Mouse (Mus musculus) fat pad, adult 2 months (tissue): ENCODE measurements around the gene 4931428F04Rik.

Source experiments
- DNase-seq: peaks from one replicate; pipeline ENCODE4 v3.0.0-alpha.2; 2011; ENCODE audit warnings: low read depth, low spot score; ENCODE audit errors: extremely low read depth

4931428F04Rik gene

GRCm38 (mm10) chr8:105289805-105290460 is at the start of gene 4931428F04Rik:
Gene 4931428F04Rik, minus strand, starts transcription at chr8:105289864.
- no peak for DNase-seq

DNA sequence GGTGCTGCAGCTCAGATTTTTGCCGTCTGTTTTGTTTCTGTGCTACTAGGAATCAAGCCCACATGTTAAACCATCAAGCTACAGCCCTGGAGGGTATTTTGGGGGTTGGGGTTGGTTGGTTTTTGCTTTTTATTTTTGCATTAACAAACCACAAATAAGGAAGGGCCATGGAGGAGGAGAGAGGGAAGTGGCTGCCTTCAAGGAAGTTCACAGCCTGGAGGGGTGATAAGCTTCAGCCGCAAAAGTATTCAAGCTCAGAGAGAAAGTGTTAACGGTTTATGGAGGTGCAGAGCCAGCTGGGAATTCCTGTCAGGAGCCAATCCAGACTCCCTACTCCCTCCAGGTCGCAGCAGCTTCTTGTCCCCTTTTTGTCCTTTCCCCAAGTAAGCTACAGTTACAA is 49.3 kb upstream of the 4931428F04Rik start:
- no peak for DNase-seq

- no peak for DNase-seq
Measured at GRCm38 (mm10) chr8:105336373-105337130, 46.9 kb upstream of the 4931428F04Rik start.

DNA sequence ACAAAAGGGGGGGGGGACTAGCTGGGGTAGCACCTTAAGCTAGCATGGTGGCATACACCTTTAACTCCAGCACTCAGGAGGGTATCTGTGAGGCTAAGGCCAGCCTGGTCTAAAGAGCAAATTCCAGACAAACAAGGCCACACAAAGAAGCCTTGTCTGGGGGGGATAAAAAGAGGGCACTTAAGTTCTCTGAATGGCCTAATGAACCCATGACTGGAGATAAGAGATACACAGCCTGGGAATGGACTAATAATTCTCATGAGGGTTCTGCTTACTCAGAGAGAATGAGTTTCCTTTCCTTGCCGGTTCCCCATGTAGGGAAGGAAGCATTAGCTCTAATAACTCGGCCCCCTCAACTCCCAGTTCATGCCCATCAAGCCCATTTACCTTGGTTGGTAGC is 42.9 kb upstream of the 4931428F04Rik start:
- no peak for DNase-seq

- no peak for DNase-seq
Measured at GRCm38 (mm10) chr8:105331931-105332330, 42.3 kb upstream of the 4931428F04Rik start.

DNA sequence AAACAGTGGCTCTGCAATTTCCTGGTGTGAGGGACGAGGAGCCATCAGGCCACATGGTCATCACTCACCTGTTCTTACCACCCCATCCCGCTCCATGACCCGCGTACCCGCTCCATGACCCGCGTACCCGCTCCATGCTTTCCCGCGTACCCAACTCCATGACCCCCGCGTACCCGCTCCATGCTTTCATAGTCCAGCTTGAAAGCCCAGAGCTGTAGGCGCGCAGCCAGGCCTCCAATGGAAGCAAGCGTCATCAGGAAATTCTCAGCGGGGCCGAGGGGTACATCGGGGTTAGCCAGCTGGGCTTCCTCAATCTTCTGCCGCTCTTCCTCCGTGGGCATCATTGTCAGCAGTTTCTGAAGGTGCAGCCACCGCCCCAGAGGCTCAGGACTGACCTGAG is 41.8 kb upstream of the 4931428F04Rik start:
- no peak for DNase-seq

GRCm38 (mm10) chr8:105330325-105330724 is 40.7 kb upstream of the 4931428F04Rik start:
- no peak for DNase-seq

DNA sequence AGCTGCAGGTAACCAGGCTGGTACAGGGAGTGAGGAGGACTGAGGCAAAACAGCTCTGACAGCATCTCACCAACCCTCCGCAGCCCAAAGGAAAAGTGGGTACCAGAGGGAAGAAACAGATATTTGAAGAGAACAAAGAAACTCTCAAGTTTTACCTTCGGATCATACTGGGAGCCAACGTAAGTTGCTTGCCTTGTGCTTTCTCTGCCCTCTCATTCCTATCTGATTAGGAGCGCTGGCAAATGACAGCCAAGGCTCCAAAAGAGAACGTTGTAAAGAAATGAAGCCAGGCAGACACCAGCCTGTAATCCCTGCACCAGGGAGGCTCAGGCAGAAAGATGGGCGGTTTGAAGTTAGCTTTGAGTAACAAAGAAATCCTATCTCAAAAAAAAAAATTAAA is 37.3 kb upstream of the 4931428F04Rik start:
- DNase-seq: no peak

DNA sequence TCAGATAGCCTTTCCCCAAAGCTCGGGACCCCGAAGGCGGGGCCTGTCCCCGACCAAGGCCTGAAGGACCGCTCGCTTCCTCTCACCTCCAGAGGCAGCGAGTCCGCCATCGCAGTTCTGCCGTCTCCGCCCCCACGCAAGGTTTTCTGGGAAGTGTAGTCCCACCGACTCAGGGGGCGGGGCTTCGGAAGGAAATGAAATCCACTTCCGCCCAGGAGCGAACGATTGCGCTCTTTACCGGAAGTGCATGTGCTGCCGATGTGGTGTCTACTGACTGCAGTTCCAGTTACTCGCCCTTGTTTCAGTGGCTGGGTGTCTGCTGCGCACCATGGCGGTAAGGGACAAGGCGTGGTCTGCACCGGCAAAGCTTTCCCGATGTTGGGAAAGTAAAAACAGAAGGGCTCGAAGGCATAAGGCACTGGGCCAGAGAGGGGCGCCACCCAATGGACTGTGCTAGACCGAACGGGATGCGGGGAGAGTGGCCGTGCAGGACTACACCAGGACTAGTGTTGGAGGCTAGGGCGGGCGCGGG is 36.5 kb upstream of the 4931428F04Rik start, which contains the start of the genes Lrrc29 and Tmem208:
Gene Lrrc29 (minus strand): TSS at position 138 of the 532 bp plus-strand sequence.
Gene Tmem208 (plus strand): TSS at position 214 of the 532 bp plus-strand sequence.
- no peak for DNase-seq

DNA sequence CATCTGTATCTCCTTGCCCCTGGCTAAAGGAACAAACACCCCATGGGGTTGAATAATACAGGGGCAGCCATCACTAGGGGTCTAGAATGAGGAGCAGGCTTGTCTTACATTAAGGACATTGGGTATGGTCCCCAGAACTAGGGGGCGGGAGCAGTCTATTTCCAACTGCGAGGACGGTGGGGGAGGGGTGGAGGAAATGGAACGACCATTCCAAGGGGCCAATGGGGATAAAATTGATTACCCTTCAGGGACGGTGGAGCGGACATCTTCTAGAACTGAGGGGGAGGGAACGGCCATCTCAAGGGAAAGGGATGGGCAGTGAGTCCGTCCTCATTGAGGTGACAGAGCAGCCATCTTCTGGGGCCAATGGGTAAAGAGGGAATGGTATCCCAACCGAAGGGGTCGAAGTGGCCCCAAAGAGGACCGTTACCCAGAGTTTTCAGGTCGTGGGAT is 36.0 kb upstream of the 4931428F04Rik start:
- no peak for DNase-seq

DNA sequence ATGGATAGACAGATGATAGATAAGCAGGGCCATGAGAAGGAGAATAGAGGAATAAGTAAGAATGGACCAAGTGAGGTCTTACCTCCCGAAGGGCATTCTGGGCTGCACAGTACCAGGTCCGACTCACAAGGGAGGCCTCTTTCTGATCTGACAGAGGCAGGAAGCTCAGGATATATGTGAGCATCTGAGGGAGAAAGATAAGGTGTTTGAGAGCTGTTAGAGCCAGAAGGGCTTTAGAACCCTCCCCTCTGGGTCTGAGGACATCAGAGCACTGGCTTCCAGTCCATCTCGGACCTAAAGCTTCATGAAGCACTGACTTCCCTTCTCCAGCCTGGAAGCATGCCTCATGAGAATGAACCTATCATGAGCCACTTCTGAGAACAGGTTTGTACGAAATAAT is 33.5 kb upstream of the 4931428F04Rik start:
- no peak for DNase-seq

DNA sequence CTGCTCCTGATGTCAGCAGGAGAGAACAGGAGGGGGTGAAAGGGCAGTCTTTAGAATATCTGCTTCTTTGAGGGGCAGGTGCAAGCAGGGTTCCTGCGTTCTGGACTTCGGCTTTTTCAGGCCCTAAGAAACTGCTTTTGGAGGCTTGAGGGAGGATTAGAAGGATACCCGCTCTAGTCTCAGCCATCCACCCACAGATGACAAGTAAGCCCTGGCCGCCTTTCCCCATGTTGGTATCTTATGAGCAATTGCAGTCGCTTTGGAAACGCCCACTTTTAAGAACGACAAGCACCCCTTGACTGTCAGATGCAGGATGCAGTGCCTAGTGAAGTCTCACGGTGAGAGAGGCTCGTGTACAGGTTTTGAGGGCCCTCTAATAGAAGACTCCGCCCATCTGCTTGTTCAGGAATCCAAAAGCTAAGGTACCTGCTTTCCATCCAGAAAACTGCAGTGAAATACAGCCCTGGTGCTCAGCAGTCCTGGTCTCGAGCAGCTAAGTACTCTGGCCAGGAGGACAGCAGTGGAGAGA is 29.1 kb upstream of the 4931428F04Rik start:
- DNase-seq: no peak

GRCm38 (mm10) chr8:105317941-105318340 is 28.3 kb upstream of the 4931428F04Rik start:
- DNase-seq: no peak

DNA sequence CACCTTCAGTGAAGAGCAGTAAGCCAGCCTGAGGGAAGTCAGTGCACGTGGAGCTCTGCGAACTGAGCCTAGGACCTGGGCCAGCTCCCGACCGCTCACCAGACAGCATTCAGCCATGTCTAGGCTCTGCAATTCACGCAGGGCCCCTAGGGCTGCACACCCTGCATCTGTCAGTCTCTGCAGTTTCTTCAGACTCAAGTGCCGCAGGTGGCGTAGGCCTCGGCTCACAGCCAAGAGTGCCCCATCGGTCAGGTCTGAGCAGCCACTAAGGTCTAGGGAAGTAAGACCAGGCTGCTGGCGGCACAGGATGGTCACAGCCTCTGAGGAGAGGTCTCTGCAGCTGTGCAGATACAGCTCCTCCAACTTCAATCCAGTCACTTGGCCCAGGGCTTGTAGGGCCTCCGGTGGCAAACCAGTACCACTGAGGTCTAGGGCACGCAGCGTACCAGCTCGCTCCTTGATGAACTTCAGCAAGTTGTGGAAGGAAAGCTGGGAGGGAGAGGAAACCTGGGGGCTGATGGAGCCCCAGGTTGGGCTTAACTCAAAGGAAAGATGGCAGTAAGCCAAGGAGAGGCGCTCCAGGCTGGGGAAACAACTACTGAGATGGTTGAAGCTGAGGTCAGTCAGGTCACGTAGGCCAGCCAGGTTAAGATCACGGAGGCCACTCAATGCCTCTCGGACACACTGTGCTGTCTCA is 25.6 kb upstream of the 4931428F04Rik start:
- DNase-seq: no peak

- DNase-seq: no peak
Measured at GRCm38 (mm10) chr8:105313622-105314402, 24.1 kb upstream of the 4931428F04Rik start.

DNA sequence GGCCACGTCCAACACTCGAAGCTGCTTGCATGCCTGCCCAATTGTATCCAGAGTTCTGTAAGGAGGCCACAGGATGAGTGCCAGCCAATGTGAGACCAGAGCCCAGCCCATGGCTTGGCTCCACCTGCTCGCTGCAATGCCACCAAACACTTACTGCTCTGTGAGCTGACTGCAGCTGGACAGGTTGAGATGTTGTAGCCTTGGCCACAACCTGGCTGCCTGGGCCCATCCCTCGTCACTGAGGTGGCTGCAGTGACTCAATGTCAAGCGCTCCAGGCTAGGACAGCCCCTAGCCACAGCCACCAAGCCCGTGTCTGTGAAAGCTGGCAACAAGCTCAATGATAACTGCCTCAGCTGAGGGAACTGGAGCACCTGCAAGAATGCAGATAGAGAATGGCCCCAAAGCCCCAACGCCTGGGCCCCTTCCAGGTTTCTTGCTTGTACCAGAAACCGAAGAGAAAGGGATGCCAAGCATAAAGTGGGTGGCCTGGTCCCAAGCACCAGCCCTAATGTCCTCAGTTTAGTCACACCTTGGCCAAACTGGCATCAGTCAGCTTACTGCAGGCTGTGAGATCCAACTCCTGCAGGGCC is 23.3 kb upstream of the 4931428F04Rik start:
- DNase-seq: no peak

DNA sequence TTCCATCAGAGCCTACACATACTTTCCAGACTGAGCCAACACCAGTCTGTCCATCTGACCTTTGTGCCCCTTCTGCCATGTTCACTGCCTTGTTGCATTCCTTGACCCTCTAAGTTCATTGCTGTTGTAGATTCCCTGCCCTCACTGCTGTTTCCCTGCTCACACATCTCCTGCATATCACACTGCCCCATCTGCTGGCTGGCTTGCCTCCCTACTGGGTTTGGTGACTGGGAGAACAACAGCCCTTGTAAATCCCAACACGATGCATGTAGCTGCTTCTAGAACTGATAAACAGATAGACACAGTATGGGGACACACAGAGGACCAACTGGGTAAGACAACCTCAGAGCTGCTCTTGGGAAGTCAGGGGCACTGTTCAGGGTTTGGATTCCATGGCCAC is 22.1 kb upstream of the 4931428F04Rik start:
- DNase-seq: no peak

- no peak for DNase-seq
Measured at GRCm38 (mm10) chr8:105310118-105310517, 20.5 kb upstream of the 4931428F04Rik start.

GRCm38 (mm10) chr8:105309142-105309847 is 19.6 kb upstream of the 4931428F04Rik start:
- DNase-seq: no peak
